Mouse (Mus musculus) ES-E14 (cell line): ENCODE measurements around the gene Zc3h13.

ENCODE experiments used
- MAFK ChIP-seq: IDR thresholded peaks from 2 replicates; pipeline ENCODE4 v1.6.1; 2014; ENCODE audit warnings: mild to moderate bottlenecking, low read depth, low read length, inconsistent platforms; ENCODE audit not compliant: insufficient read depth
- ZC3H11A ChIP-seq: IDR thresholded peaks from 2 replicates; pipeline ENCODE4 v1.6.1; 2012; ENCODE audit warnings: low read depth, mild to moderate bottlenecking, inconsistent platforms, low read length, borderline replicate concordance

GRCm38 (mm10) chr14:75235955-75236635, 48.1 kb upstream of the Zc3h13 start:
- no peak for TF ChIP-seq ZC3H11A
- no peak for TF ChIP-seq MAFK
